Comparison of ENCODE assay signal across 10 mouse cellular contexts in the genomic region with DNA sequence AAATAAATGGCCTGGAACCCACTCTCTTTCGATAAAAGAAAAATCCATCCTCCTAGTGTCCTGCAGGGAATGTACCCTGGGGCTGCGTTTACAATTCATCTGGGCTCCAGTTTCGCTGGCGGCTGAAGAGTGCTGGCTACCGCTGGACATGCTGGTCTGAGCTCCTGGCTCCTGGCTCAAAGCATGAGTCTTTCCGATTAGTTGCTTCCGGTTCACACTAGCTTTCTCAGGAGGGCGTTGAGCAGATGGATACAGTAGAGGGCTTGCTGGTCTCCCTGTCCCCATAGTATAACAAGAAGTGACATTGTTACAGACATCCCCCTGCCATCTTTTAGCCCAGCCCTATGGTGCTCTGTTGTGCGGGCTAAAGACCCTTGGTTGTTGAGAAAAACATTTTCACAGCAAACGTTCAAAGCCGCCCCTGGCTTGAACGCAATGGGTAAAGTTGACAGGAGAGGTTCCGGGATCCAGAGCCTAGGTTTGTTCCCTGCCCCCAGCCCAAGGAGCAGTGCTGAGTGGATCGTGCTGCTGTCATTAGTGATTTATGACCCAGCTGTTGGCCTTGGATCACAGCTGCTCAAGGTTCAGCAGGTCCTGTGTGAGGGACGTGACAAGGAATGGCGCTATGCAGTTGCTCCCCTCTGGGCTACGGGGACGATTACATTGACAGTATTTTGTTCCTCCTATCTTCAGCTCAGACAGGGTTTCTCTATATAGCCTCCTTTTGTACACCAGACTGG. TPM values are rescaled to one million over a fixed set of nuclear protein-coding genes. Genes with fewer than 3 reads are reported as not detected.
DNase-seq lines count a peak whose midpoint lies in the region; ATAC-seq and TF ChIP-seq lines count a peak whose summit lies in the region.
"Had no signal": no experiment of that assay in that cellular context is flagged by ENCODE, and none has a peak within 500 bp of the region (broad histone marks: within the 10 kb centered on the region; RNA-seq: fewer than 3 reads in every experiment).

No protein-coding gene starts in this region.

- 0 out of 2 replicates have a peak overlapping the region, but pooled peaks have one; percentile 17 for H3K9ac ChIP-seq in intestine, postnatal 0 days (ENCODE audit: low read depth, low read length)
- H3K9ac ChIP-seq in neural tube, embryonic 11.5 days (ENCODE audit: low read length): no peak overlapping the region
- H3K9ac ChIP-seq: liver, embryonic 15.5 days had no signal

- 0 out of 2 replicates have a peak overlapping the region, but pooled peaks have one; percentile 1 for H3K4me3 ChIP-seq in intestine, postnatal 0 days (ENCODE audit: low read depth, low read length)
- H3K4me3 ChIP-seq in neural tube, embryonic 11.5 days (ENCODE audit: low read depth, low read length): no peak overlapping the region
- H3K4me3 ChIP-seq: liver, embryonic 15.5 days had no signal

- peak overlapping the region; percentile 80 for H3K27ac ChIP-seq in intestine, postnatal 0 days (ENCODE audit: low read depth, low read length)
- no peak overlapping the region for H3K27ac ChIP-seq in neural tube, embryonic 11.5 days (ENCODE audit: low read depth, low read length)
- H3K27ac ChIP-seq: liver, embryonic 15.5 days had no signal

- H3K27me3 ChIP-seq in intestine, postnatal 0 days (replicated peaks; ENCODE audit: control insufficient read depth, insufficient read depth, low read length): no peaks in the 10 kb centered on the region
- H3K27me3 ChIP-seq in neural tube, embryonic 11.5 days (ENCODE audit: control insufficient read depth, insufficient read depth, low read length): no peaks in the 10 kb centered on the region
- H3K27me3 ChIP-seq: liver, embryonic 15.5 days had no signal

- TF ChIP-seq CTCF in intestine, postnatal 0 days (IDR thresholded peaks at IDR 0.05; ENCODE audit: low read depth): no peak

- DNase-seq in heart, adult 18-20 months: peak; percentile 17 to 23
- no peak for DNase-seq in heart, adult 8-10 months (ENCODE audit: low spot score)
- DNase-seq in adrenal gland, postnatal 25 days: peak; percentile 37
- DNase-seq in neural tube, embryonic 11.5 days (ENCODE audit: low spot score): peak; percentile 33
- DNase-seq in layer of hippocampus, adult 9-11 months: no peak
- DNase-seq in right cerebral cortex, adult 2 months (ENCODE audit: low spot score in 2 of 2): no peak
- DNase-seq in cerebellum, adult 8-10 months: no peak
- DNase-seq: right cerebral cortex, postnatal 14 days had no signal

- H3K9me3 ChIP-seq in intestine, postnatal 0 days (ENCODE audit: control insufficient read depth): no peaks in the 10 kb centered on the region
- no peaks in the 10 kb centered on the region for H3K9me3 ChIP-seq in neural tube, embryonic 11.5 days (ENCODE audit: control insufficient read depth, low read length)
- H3K9me3 ChIP-seq: liver, embryonic 15.5 days had no signal

- no peaks in the 10 kb centered on the region for H3K4me1 ChIP-seq in intestine, postnatal 0 days (replicated peaks; ENCODE audit: control insufficient read depth, insufficient read depth, low read length)
- H3K4me1 ChIP-seq in neural tube, embryonic 11.5 days (ENCODE audit: control insufficient read depth, insufficient read depth, low read length): no peaks in the 10 kb centered on the region
- H3K4me1 ChIP-seq: liver, embryonic 15.5 days had no signal

- 18% methylated on average over 18 of the region's 18 CpGs for WGBS in intestine, postnatal 0 days
- WGBS in neural tube, embryonic 11.5 days: 45% methylated on average over 18 of the region's 18 CpGs

- peak overlapping the region; percentile 46 for H3K4me2 ChIP-seq in intestine, postnatal 0 days (replicated peaks; ENCODE audit: low read depth)
- H3K4me2 ChIP-seq in neural tube, embryonic 11.5 days (ENCODE audit: low read depth): no peak overlapping the region
- H3K4me2 ChIP-seq: liver, embryonic 15.5 days had no signal

- ATAC-seq in intestine, postnatal 0 days: peak; percentile 93
- no peak for ATAC-seq in neural tube, embryonic 11.5 days (ENCODE audit: insufficient read depth, low FRiP score, low TSS enrichment)

- no peaks in the 10 kb centered on the region for H3K36me3 ChIP-seq in intestine, postnatal 0 days (ENCODE audit: control insufficient read depth, insufficient read depth)
- no peaks in the 10 kb centered on the region for H3K36me3 ChIP-seq in neural tube, embryonic 11.5 days (ENCODE audit: control insufficient read depth, insufficient read depth, low read length)
- H3K36me3 ChIP-seq: liver, embryonic 15.5 days had no signal

RNA-seq across cellular contexts. Expression of gene Ep300, which starts 30.4 kb away (rescaled TPM):
- total RNA-seq in heart, adult 18-20 months (2021): 10 to 100 TPM; 40.7 to 42.1 TPM
- 10 to 100 TPM; 40.2 to 48.8 (median 46.7) TPM for total RNA-seq in heart, adult 8-10 months (2022)
- 79.0 and 89.2 TPM in 2 replicates for total RNA-seq in adrenal gland, postnatal 25 days (2021)
- 8.9 and 10.0 TPM in 2 replicates for polyA plus RNA-seq in intestine, postnatal 0 days (2015; fragmentation: Nextera tagmentation; extraction: Ambion mirVana)
- polyA plus RNA-seq in neural tube, embryonic 11.5 days (2014; fragmentation: Nextera tagmentation; extraction: Ambion mirVana): 25.4 and 29.6 TPM in 2 replicates

Comparison
In these comparisons a context has a peak if more than half of its experiments do, and no peak if none do; other contexts are left out.
1. DNase-seq: peak in heart, adult 18-20 months (2 of 2), adrenal gland, postnatal 25 days (single experiment) and neural tube, embryonic 11.5 days (single experiment); none in heart, adult 8-10 months (single experiment), layer of hippocampus, adult 9-11 months (single experiment), right cerebral cortex, adult 2 months (0 of 2) and cerebellum, adult 8-10 months (single experiment).